ENCODE assay signal across 19 mouse cellular contexts in genomic region chr1:163893774-163894527, GRCm38 (mm10). TPM values are rescaled to one million over a fixed set of nuclear protein-coding genes. Genes with fewer than 3 reads are reported as not detected.
A peak's percentile ranks its signal among the peaks of the same experiment; 100 is the strongest.
DNase-seq lines count a peak whose midpoint lies in the region; ATAC-seq lines count a peak whose summit lies in the region.
"Had no signal": no experiment of that assay in that cellular context is flagged by ENCODE, and none has a peak within 500 bp of the region (broad histone marks: within the 10 kb centered on the region; RNA-seq: fewer than 3 reads in every experiment).

No protein-coding gene starts in this region.

- no peak for ATAC-seq in activated CD4-positive, CD25-positive, alpha-beta regulatory T cell, adult 4 months
- ATAC-seq: forebrain, embryonic 14.5 days; inflammation-experienced regulatory T-cells, adult 6 months; liver, embryonic 12.5 days had no signal

- intact Hi-C loops in heart, postnatal 14 days (cut with DNase I): no loop called here

- peak; percentile 31 for DNase-seq in heart, adult 8-10 months (ENCODE audit: low spot score)
- no peak for DNase-seq in heart, postnatal 14 days
- peak; percentile 2 for DNase-seq in testis, postnatal 14 days (ENCODE audit: low spot score)
- no peak for DNase-seq in testis, postnatal 10 days (ENCODE audit: low spot score)
- DNase-seq in forelimb bud, embryonic 11.5 days (ENCODE audit: low read depth, low spot score): peak; percentile 23
- no peak for DNase-seq in cerebellum, postnatal 4 days (ENCODE audit: low spot score in 2 of 2)
- DNase-seq: adrenal gland, postnatal 36 days; cerebellum, adult 11 months; cerebellum, postnatal 14 days; gastrocnemius, postnatal 25 days; heart, postnatal 4 days; kidney, adult 18-20 months; kidney, postnatal 4 days; lung, postnatal 14 days; thymus, postnatal 14 days had no signal

RNA-seq across cellular contexts. Expression of gene Scyl3, which starts 34.9 kb away (rescaled TPM):
- 1 to 10 TPM; 4.5 to 5.8 (median 5.4) TPM for total RNA-seq in heart, adult 8-10 months (2022)
- total RNA-seq in heart, postnatal 14 days (2021): 1 to 10 TPM; 6.8 to 9.2 TPM
- 10 to 100 TPM; 20.4 to 21.8 TPM for polyA plus RNA-seq in activated CD4-positive, CD25-positive, alpha-beta regulatory T cell, adult 4 months (2017; shearing (Covaris generic))

Comparison
In these comparisons a context has a peak if more than half of its experiments do, and no peak if none do; other contexts are left out.
1. DNase-seq: peak in heart, adult 8-10 months (single experiment), testis, postnatal 14 days (single experiment) and forelimb bud, embryonic 11.5 days (single experiment); none in heart, postnatal 14 days (0 of 2), testis, postnatal 10 days (single experiment) and cerebellum, postnatal 4 days (0 of 2).